12 mouse cellular contexts compared by ENCODE assay signal in the genomic region with DNA sequence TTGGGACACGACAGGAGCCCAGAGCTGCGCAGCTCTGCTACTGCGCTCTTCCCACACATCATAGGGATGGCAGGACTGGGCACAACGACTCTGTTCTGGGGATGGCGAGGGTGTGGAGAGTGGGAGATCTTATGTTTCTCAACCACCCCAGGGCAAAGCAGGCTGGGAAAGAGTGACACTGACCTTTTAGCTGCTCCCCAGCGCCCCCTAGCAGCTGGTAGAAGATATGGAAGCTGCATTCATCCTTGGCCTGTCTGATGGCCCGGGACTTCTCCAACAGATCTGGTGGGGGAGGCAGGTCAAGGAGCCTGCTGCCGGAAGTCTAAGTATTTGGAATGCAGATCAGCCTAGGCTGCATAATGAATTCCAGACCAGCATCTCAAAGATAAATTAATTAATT. TPM values are rescaled to one million over a fixed set of nuclear protein-coding genes. Genes with fewer than 3 reads are reported as not detected.
A peak's percentile ranks its signal among the peaks of the same experiment; 100 is the strongest.
DNase-seq lines count a peak whose midpoint lies in the region; ATAC-seq and TF ChIP-seq lines count a peak whose summit lies in the region.
"Had no signal": no experiment of that assay in that cellular context is flagged by ENCODE, and none has a peak within 500 bp of the region (broad histone marks: within the 10 kb centered on the region; RNA-seq: fewer than 3 reads in every experiment).

No protein-coding gene starts in this region.

- no peaks in the 10 kb centered on the region for H3K27me3 ChIP-seq in kidney, postnatal 0 days (ENCODE audit: insufficient read depth, low read length)
- H3K27me3 ChIP-seq: liver, embryonic 13.5 days had no signal

- WGBS in kidney, postnatal 0 days = 46% methylated on average over 8 of the region's 8 CpGs

- H3K4me3 ChIP-seq in kidney, postnatal 0 days (replicated peaks; ENCODE audit: low read depth, low read length) = no peak overlapping the region
- H3K4me3 ChIP-seq: liver, embryonic 13.5 days had no signal

- H3K9ac ChIP-seq in kidney, postnatal 0 days (ENCODE audit: low read depth, low read length) = no peak overlapping the region
- H3K9ac ChIP-seq: hindbrain, embryonic 14.5 days; liver, embryonic 13.5 days had no signal

- H3K36me3 ChIP-seq in kidney, postnatal 0 days (ENCODE audit: insufficient read depth, low read length) = no peaks in the 10 kb centered on the region
- H3K36me3 ChIP-seq: liver, embryonic 13.5 days had no signal

- H3K4me1 ChIP-seq in kidney, postnatal 0 days (replicated peaks; ENCODE audit: insufficient read depth, low read length) = no peaks in the 10 kb centered on the region
- H3K4me1 ChIP-seq: liver, embryonic 13.5 days had no signal

- H3K4me2 ChIP-seq in kidney, postnatal 0 days (ENCODE audit: low read length) = no peak overlapping the region
- H3K4me2 ChIP-seq: hindbrain, embryonic 14.5 days; liver, embryonic 13.5 days had no signal

- ATAC-seq in kidney, postnatal 0 days (replicated peaks; ENCODE audit: low FRiP score, low read depth) = no peak

- TF ChIP-seq CTCF in kidney, postnatal 0 days (IDR thresholded peaks at IDR 0.05; ENCODE audit: low read depth) = peak; percentile 39; the same call in 1 of the 2 replicates

- peak; percentile 25 for DNase-seq in adrenal gland, postnatal 10 days
- DNase-seq in adrenal gland, adult 2 months = no peak
- peak; percentile 19 for DNase-seq in kidney, postnatal 0 days (ENCODE audit: low spot score)
- no peak for DNase-seq in kidney, postnatal 10 days
- peak; percentile 90 for DNase-seq in ZHBTc4 (ENCODE audit: low read depth, low spot score)
- peak; percentile 33 to 41 for DNase-seq in lung, postnatal 4 days
- no peak for DNase-seq in right cerebral cortex, postnatal 4 days
- DNase-seq in T-cell, adult 2 months (ENCODE audit: low spot score) = no peak
- DNase-seq: liver, embryonic 13.5 days had no signal

- no peak overlapping the region for H3K27ac ChIP-seq in kidney, postnatal 0 days
- H3K27ac ChIP-seq: hindbrain, embryonic 14.5 days; liver, embryonic 13.5 days had no signal

- no peaks in the 10 kb centered on the region for H3K9me3 ChIP-seq in kidney, postnatal 0 days (replicated peaks; ENCODE audit: low read length)
- H3K9me3 ChIP-seq: liver, embryonic 13.5 days had no signal

RNA-seq across cellular contexts. Expression of a gene that starts 16.9 kb away (rescaled TPM):
- 1 to 10 TPM; 5.5 to 9.8 TPM for total RNA-seq in adrenal gland, postnatal 10 days (2021)
- 1 to 10 TPM; 3.2 to 5.6 TPM for total RNA-seq in adrenal gland, adult 2 months (2021)
- polyA plus RNA-seq in adrenal gland, adult 2 months (2012; rRNA removed) = 1.2 and 1.7 TPM in 2 replicates
- 2.5 and 3.6 TPM in 2 replicates for polyA plus RNA-seq in kidney, postnatal 0 days (2015; fragmentation: Nextera tagmentation; extraction: Ambion mirVana)
- total RNA-seq: neutrophil, adult 5-6 weeks had no signal

RNA-seq across cellular contexts. Expression of a gene that starts 54.8 kb away (rescaled TPM):
- not detected for total RNA-seq in adrenal gland, postnatal 10 days (2021)
- total RNA-seq in adrenal gland, adult 2 months (2021) = not detected
- not detected in 2 replicates for polyA plus RNA-seq in adrenal gland, adult 2 months (2012; rRNA removed)
- polyA plus RNA-seq in kidney, postnatal 0 days (2015; fragmentation: Nextera tagmentation; extraction: Ambion mirVana) = not detected in 2 replicates
- total RNA-seq: neutrophil, adult 5-6 weeks had no signal
- polyA plus RNA-seq: C2C12; hindbrain, embryonic 14.5 days; liver, embryonic 13.5 days had no signal

Comparison
In these comparisons a context has a peak if more than half of its experiments do, and no peak if none do; other contexts are left out.
1. DNase-seq: peak in adrenal gland, postnatal 10 days (single experiment), kidney, postnatal 0 days (single experiment), ZHBTc4 (single experiment) and lung, postnatal 4 days (2 of 2); none in adrenal gland, adult 2 months (single experiment), kidney, postnatal 10 days (single experiment), right cerebral cortex, postnatal 4 days (single experiment) and T-cell, adult 2 months (single experiment).